Mouse (Mus musculus): ENCODE measurements around the gene Tfr2. TPM values are rescaled to one million over a fixed set of nuclear protein-coding genes. Genes with fewer than 3 reads are reported as not detected.

Gene Tfr2
- total RNA-seq, 2 experiments from 2014 or later: 44.9 to 61.0 TPM

Other genes starting within 250 kb of the Tfr2 start
- 0.72 and 1.7 TPM in 2 replicates for gene Slc12a9, start 236.2 kb upstream of the Tfr2 start, total RNA-seq (2015; ENCODE audit: low replicate concordance)
- gene Slc12a9, start 236.2 kb upstream of the Tfr2 start, total RNA-seq (2017; ENCODE audit: low replicate concordance): 0.15 and 0.64 TPM in 2 replicates
- gene Ephb4, start 219.7 kb upstream of the Tfr2 start, total RNA-seq (2015; ENCODE audit: low replicate concordance): 0.42 TPM in 1 of 2 replicates, not detected in the other
- gene Ephb4, start 219.7 kb upstream of the Tfr2 start, total RNA-seq (2017; ENCODE audit: low replicate concordance): not detected in 2 replicates
- not detected in 2 replicates for gene Zan, start 92.8 kb upstream of the Tfr2 start, total RNA-seq (2015; ENCODE audit: low replicate concordance)
- gene Zan, start 92.8 kb upstream of the Tfr2 start, total RNA-seq (2017; ENCODE audit: low replicate concordance): not detected in 2 replicates
- 2.9 and 23.5 TPM in 2 replicates for gene Pop7, start 67.3 kb upstream of the Tfr2 start, total RNA-seq (2015; ENCODE audit: low replicate concordance)
- gene Pop7, start 67.3 kb upstream of the Tfr2 start, total RNA-seq (2017; ENCODE audit: low replicate concordance): 0.38 and 10.8 TPM in 2 replicates
- 5.4 and 5.8 TPM in 2 replicates for gene Gigyf1, start 51.3 kb upstream of the Tfr2 start, total RNA-seq (2015; ENCODE audit: low replicate concordance)
- gene Gigyf1, start 51.3 kb upstream of the Tfr2 start, total RNA-seq (2017; ENCODE audit: low replicate concordance): 8.1 and 11.2 TPM in 2 replicates
- gene Epo, start 36.6 kb upstream of the Tfr2 start, total RNA-seq (2015; ENCODE audit: low replicate concordance): not detected in 2 replicates
- not detected in 2 replicates for gene Epo, start 36.6 kb upstream of the Tfr2 start, total RNA-seq (2017; ENCODE audit: low replicate concordance)
- 253 and 262 TPM in 2 replicates for gene Gnb2, start 36.3 kb upstream of the Tfr2 start, total RNA-seq (2015; ENCODE audit: low replicate concordance)
- gene Gnb2, start 36.3 kb upstream of the Tfr2 start, total RNA-seq (2017; ENCODE audit: low replicate concordance): 152 and 170 TPM in 2 replicates
- not detected in 2 replicates for gene Actl6b, start 16.3 kb upstream of the Tfr2 start, total RNA-seq (2015; ENCODE audit: low replicate concordance)
- not detected in 2 replicates for gene Actl6b, start 16.3 kb upstream of the Tfr2 start, total RNA-seq (2017; ENCODE audit: low replicate concordance)
- gene Mospd3, start 31.2 kb downstream of the Tfr2 start, total RNA-seq (2015; ENCODE audit: low replicate concordance): 36.9 and 44.3 TPM in 2 replicates
- 8.5 TPM in 1 of 2 replicates, not detected in the other for gene Mospd3, start 31.2 kb downstream of the Tfr2 start, total RNA-seq (2017; ENCODE audit: low replicate concordance)
- gene Pcolce, start 43.9 kb downstream of the Tfr2 start, total RNA-seq (2015; ENCODE audit: low replicate concordance): 1.7 and 3.2 TPM in 2 replicates
- 1.0 TPM in 1 of 2 replicates, not detected in the other for gene Pcolce, start 43.9 kb downstream of the Tfr2 start, total RNA-seq (2017; ENCODE audit: low replicate concordance)
- not detected in 2 replicates for gene Fbxo24, start 59.2 kb downstream of the Tfr2 start, total RNA-seq (2015; ENCODE audit: low replicate concordance)
- gene Fbxo24, start 59.2 kb downstream of the Tfr2 start, total RNA-seq (2017; ENCODE audit: low replicate concordance): not detected in 2 replicates
- 46.9 and 75.0 TPM in 2 replicates for gene Lrch4, start 59.3 kb downstream of the Tfr2 start, total RNA-seq (2015; ENCODE audit: low replicate concordance)
- 32.0 and 37.7 TPM in 2 replicates for gene Lrch4, start 59.3 kb downstream of the Tfr2 start, total RNA-seq (2017; ENCODE audit: low replicate concordance)
- 17.3 and 25.2 TPM in 2 replicates for gene Gm20605, start 59.3 kb downstream of the Tfr2 start, total RNA-seq (2015; ENCODE audit: low replicate concordance)
- 6.1 and 17.1 TPM in 2 replicates for gene Gm20605, start 59.3 kb downstream of the Tfr2 start, total RNA-seq (2017; ENCODE audit: low replicate concordance)
- 62.5 and 94.1 TPM in 2 replicates for gene Sap25, start 71.5 kb downstream of the Tfr2 start, total RNA-seq (2015; ENCODE audit: low replicate concordance)
- 7.7 and 15.9 TPM in 2 replicates for gene Sap25, start 71.5 kb downstream of the Tfr2 start, total RNA-seq (2017; ENCODE audit: low replicate concordance)
- gene Irs3, start 75.9 kb downstream of the Tfr2 start, total RNA-seq (2015; ENCODE audit: low replicate concordance): not detected in 2 replicates
- gene Irs3, start 75.9 kb downstream of the Tfr2 start, total RNA-seq (2017; ENCODE audit: low replicate concordance): not detected in 2 replicates
- gene Agfg2, start 114.9 kb downstream of the Tfr2 start, total RNA-seq (2015; ENCODE audit: low replicate concordance): 91.4 and 101 TPM in 2 replicates
- gene Agfg2, start 114.9 kb downstream of the Tfr2 start, total RNA-seq (2017; ENCODE audit: low replicate concordance): 91.5 and 141 TPM in 2 replicates
- 2.5 TPM in 1 of 2 replicates, not detected in the other for gene Nyap1, start 171.8 kb downstream of the Tfr2 start, total RNA-seq (2015; ENCODE audit: low replicate concordance)
- gene Nyap1, start 171.8 kb downstream of the Tfr2 start, total RNA-seq (2017; ENCODE audit: low replicate concordance): 1.4 and 4.9 TPM in 2 replicates
- 31.0 and 47.9 TPM in 2 replicates for gene Tsc22d4, start 175.9 kb downstream of the Tfr2 start, total RNA-seq (2015; ENCODE audit: low replicate concordance)
- gene Tsc22d4, start 175.9 kb downstream of the Tfr2 start, total RNA-seq (2017; ENCODE audit: low replicate concordance): 88.1 and 103 TPM in 2 replicates
- gene Ppp1r35, start 209.0 kb downstream of the Tfr2 start, total RNA-seq (2015; ENCODE audit: low replicate concordance): 43.6 and 45.8 TPM in 2 replicates
- 28.0 and 51.0 TPM in 2 replicates for gene Ppp1r35, start 209.0 kb downstream of the Tfr2 start, total RNA-seq (2017; ENCODE audit: low replicate concordance)
- 45.4 and 50.7 TPM in 2 replicates for gene Mepce, start 217.8 kb downstream of the Tfr2 start, total RNA-seq (2015; ENCODE audit: low replicate concordance)
- gene Mepce, start 217.8 kb downstream of the Tfr2 start, total RNA-seq (2017; ENCODE audit: low replicate concordance): 8.9 and 22.3 TPM in 2 replicates
- gene Zcwpw1, start 218.0 kb downstream of the Tfr2 start, total RNA-seq (2015; ENCODE audit: low replicate concordance): 9.7 and 15.5 TPM in 2 replicates
- gene Zcwpw1, start 218.0 kb downstream of the Tfr2 start, total RNA-seq (2017; ENCODE audit: low replicate concordance): 18.1 and 35.3 TPM in 2 replicates

Measured in erythroid progenitor cell, adult 5-6 weeks (primary cell).